Mouse (Mus musculus): Measurements from ENCODE around the gene Txndc16. TPM values are rescaled to one million over a fixed set of nuclear protein-coding genes. Genes with fewer than 3 reads are reported as not detected.

The Txndc16 gene
- polyA plus RNA-seq, 2 experiments = 0.76 to 1.5 TPM

GRCm38 (mm10) chr14:45167366-45167765 lies 52.8 kb downstream of the Txndc16 start:
- no peak overlapping the region for H3K9ac ChIP-seq (replicated peaks)
- no peak for DNase-seq (ENCODE audit: low read depth in 3 of 3, low spot score in 3 of 3)
- WGBS (ENCODE audit: insufficient replicate concordance) = 69% methylated on average over 8 of the region's 8 CpGs
- no peak for ATAC-seq (ENCODE audit: insufficient read depth)
- no peaks in the 10 kb centered on the region for H3K36me3 ChIP-seq (replicated peaks; ENCODE audit: control insufficient read depth, insufficient read depth, low read depth)
- H3K4me3 ChIP-seq (ENCODE audit: insufficient read depth in 1 of 2, low read depth in 2 of 2, low read length in 2 of 2) = no peak overlapping the region
- TF ChIP-seq EP300 (IDR thresholded peaks at IDR 0.05; ENCODE audit: low read depth) = no peak
- TF ChIP-seq CTCF (IDR thresholded peaks at IDR 0.05; ENCODE audit: low read depth) = peak; percentile 29
- H3K27me3 ChIP-seq (ENCODE audit: control insufficient read depth, insufficient read depth, low read length) = no peaks in the 10 kb centered on the region
- no peaks in the 10 kb centered on the region for H3K4me1 ChIP-seq (replicated peaks; ENCODE audit: control insufficient read depth in 2 of 2, insufficient read depth in 2 of 2, low read length in 1 of 2)
- H3K27ac ChIP-seq = no peak overlapping the region
- no peak overlapping the region for H3K4me2 ChIP-seq (ENCODE audit: low read depth)
- H3K9me3 ChIP-seq (ENCODE audit: control insufficient read depth, low read length) = no peaks in the 10 kb centered on the region

- Histone ChIP-seq H3K9ac (replicated peaks) (no peak overlapping the region), H3K27me3 (ENCODE audit: control insufficient read depth, insufficient read depth, low read length) (no peaks in the 10 kb centered on the region), H3K36me3 (replicated peaks; ENCODE audit: control insufficient read depth, insufficient read depth, low read depth) (no peaks in the 10 kb centered on the region), H3K4me1 (replicated peaks; ENCODE audit: control insufficient read depth in 2 of 2, insufficient read depth in 2 of 2, low read length in 1 of 2) (no peaks in the 10 kb centered on the region), H3K4me3 (ENCODE audit: insufficient read depth in 1 of 2, low read depth in 2 of 2, low read length in 2 of 2) (no peak overlapping the region), H3K9me3 (ENCODE audit: control insufficient read depth, low read length) (no peaks in the 10 kb centered on the region), H3K27ac (no peak overlapping the region), H3K4me2 (ENCODE audit: low read depth) (no peak overlapping the region)
- TF ChIP-seq CTCF (IDR thresholded peaks at IDR 0.05; ENCODE audit: low read depth) (no peak), EP300 (IDR thresholded peaks at IDR 0.05; ENCODE audit: low read depth) (no peak)
- WGBS (ENCODE audit: insufficient replicate concordance) = 29% methylated on average over 4 of the region's 4 CpGs
- no peak for DNase-seq (ENCODE audit: low read depth in 3 of 3, low spot score in 3 of 3)
- no peak for ATAC-seq (ENCODE audit: insufficient read depth)
Measured at GRCm38 (mm10) chr14:45155511-45156173, 64.5 kb downstream of the Txndc16 start.

GRCm38 (mm10) chr14:45153258-45153657 lies 66.9 kb downstream of the Txndc16 start:
- no peaks in the 10 kb centered on the region for H3K4me1 ChIP-seq (replicated peaks; ENCODE audit: control insufficient read depth in 2 of 2, insufficient read depth in 2 of 2, low read length in 1 of 2)
- ATAC-seq (ENCODE audit: insufficient read depth) (no peak), DNase-seq (ENCODE audit: low read depth in 3 of 3, low spot score in 3 of 3) (no peak)
- H3K4me2 ChIP-seq (ENCODE audit: low read depth) = no peak overlapping the region
- no peaks in the 10 kb centered on the region for H3K27me3 ChIP-seq (ENCODE audit: control insufficient read depth, insufficient read depth, low read length)
- no peak overlapping the region for H3K9ac ChIP-seq (replicated peaks)
- H3K27ac ChIP-seq = no peak overlapping the region
- WGBS (ENCODE audit: insufficient replicate concordance) = 76% methylated on average over 2 of the region's 2 CpGs
- H3K36me3 ChIP-seq (replicated peaks; ENCODE audit: control insufficient read depth, insufficient read depth, low read depth) = no peaks in the 10 kb centered on the region
- no peak overlapping the region for H3K4me3 ChIP-seq (ENCODE audit: insufficient read depth in 1 of 2, low read depth in 2 of 2, low read length in 2 of 2)
- H3K9me3 ChIP-seq (ENCODE audit: control insufficient read depth, low read length) = no peaks in the 10 kb centered on the region
- TF ChIP-seq CTCF (IDR thresholded peaks at IDR 0.05; ENCODE audit: low read depth) = no peak
- no peak for TF ChIP-seq EP300 (IDR thresholded peaks at IDR 0.05; ENCODE audit: low read depth)

GRCm38 (mm10) chr14:45142511-45142910 lies 77.6 kb downstream of the Txndc16 start:
- TF ChIP-seq CTCF (IDR thresholded peaks at IDR 0.05; ENCODE audit: low read depth) (peak; percentile 45; the same call in 1 of the 2 replicates), EP300 (IDR thresholded peaks at IDR 0.05; ENCODE audit: low read depth) (no peak)
- ATAC-seq (ENCODE audit: insufficient read depth) (no peak), DNase-seq (ENCODE audit: low read depth in 3 of 3, low spot score in 3 of 3) (no peak)
- WGBS (ENCODE audit: insufficient replicate concordance) = 30% methylated on average over 4 of the region's 4 CpGs
- no peaks in the 10 kb centered on the region for H3K4me1 ChIP-seq (replicated peaks; ENCODE audit: control insufficient read depth in 2 of 2, insufficient read depth in 2 of 2, low read length in 1 of 2)
- no peak overlapping the region for H3K4me2 ChIP-seq (ENCODE audit: low read depth)
- no peaks in the 10 kb centered on the region for H3K36me3 ChIP-seq (replicated peaks; ENCODE audit: control insufficient read depth, insufficient read depth, low read depth)
- H3K9me3 ChIP-seq (ENCODE audit: control insufficient read depth, low read length) = no peaks in the 10 kb centered on the region
- no peaks in the 10 kb centered on the region for H3K27me3 ChIP-seq (ENCODE audit: control insufficient read depth, insufficient read depth, low read length)
- no peak overlapping the region for H3K9ac ChIP-seq (replicated peaks)
- no peak overlapping the region for H3K27ac ChIP-seq
- H3K4me3 ChIP-seq (ENCODE audit: insufficient read depth in 1 of 2, low read depth in 2 of 2, low read length in 2 of 2) = no peak overlapping the region

GRCm38 (mm10) chr14:45140344-45141080 lies 79.6 kb downstream of the Txndc16 start:
- Histone ChIP-seq H3K4me3 (ENCODE audit: insufficient read depth in 1 of 2, low read depth in 2 of 2, low read length in 2 of 2) (no peak overlapping the region), H3K9ac (replicated peaks) (no peak overlapping the region), H3K36me3 (replicated peaks; ENCODE audit: control insufficient read depth, insufficient read depth, low read depth) (no peaks in the 10 kb centered on the region), H3K27me3 (ENCODE audit: control insufficient read depth, insufficient read depth, low read length) (no peaks in the 10 kb centered on the region), H3K9me3 (ENCODE audit: control insufficient read depth, low read length) (no peaks in the 10 kb centered on the region), H3K27ac (no peak overlapping the region), H3K4me2 (ENCODE audit: low read depth) (no peak overlapping the region), H3K4me1 (replicated peaks; ENCODE audit: control insufficient read depth in 2 of 2, insufficient read depth in 2 of 2, low read length in 1 of 2) (no peaks in the 10 kb centered on the region)
- no peak for TF ChIP-seq EP300 (IDR thresholded peaks at IDR 0.05; ENCODE audit: low read depth)
- no peak for TF ChIP-seq CTCF (IDR thresholded peaks at IDR 0.05; ENCODE audit: low read depth)
- ATAC-seq (ENCODE audit: insufficient read depth) (no peak), DNase-seq (ENCODE audit: low read depth in 3 of 3, low spot score in 3 of 3) (no peak)
- WGBS (ENCODE audit: insufficient replicate concordance) = 60% methylated on average over 17 of the region's 17 CpGs
